Mouse (Mus musculus) large intestine, adult 2 months (tissue): ENCODE measurements around the gene 4931428F04Rik. TPM values are rescaled to one million over a fixed set of nuclear protein-coding genes. Genes with fewer than 3 reads are reported as not detected.
"Not testable (repeated sequence)": the region's sequence is repeated elsewhere in the genome, so short reads cannot be mapped to it uniquely, and the experiment has no call there.

Source experiments
- DNase-seq: peaks from one replicate; pipeline ENCODE4 v3.0.0-alpha.2; 2012; ENCODE audit warnings: low read depth, low spot score
- WGBS: fragments of 180-500 bp; shearing (Covaris S2); methylation state at CpG from one replicate; pipeline ENCODE4 v1.1.7; 2018; 5-methylcytosine and 5-hydroxymethylcytosine counted together
- polyA plus RNA-seq: library from polyadenylated mRNA; depleted of rRNA; stranded (reverse); fragments of >200 nt; gene quantifications from 2 replicates; pipeline ENCODE4 v1.2.3, GENCODE M21; 2012

Gene 4931428F04Rik
- polyA plus RNA-seq, 1 experiment = 1.7 TPM

- WGBS = 64% methylated on average over 8 of the region's 8 CpGs
- not testable (repeated sequence) for DNase-seq
Observed at GRCm38 (mm10) chr8:105291364-105291763, 1.7 kb upstream of the 4931428F04Rik start.

- peak; percentile 94 for DNase-seq
- WGBS = 11% methylated on average over 31 of the region's 31 CpGs
Observed at GRCm38 (mm10) chr8:105290554-105291314, 1.1 kb upstream of the 4931428F04Rik start.

DNA sequence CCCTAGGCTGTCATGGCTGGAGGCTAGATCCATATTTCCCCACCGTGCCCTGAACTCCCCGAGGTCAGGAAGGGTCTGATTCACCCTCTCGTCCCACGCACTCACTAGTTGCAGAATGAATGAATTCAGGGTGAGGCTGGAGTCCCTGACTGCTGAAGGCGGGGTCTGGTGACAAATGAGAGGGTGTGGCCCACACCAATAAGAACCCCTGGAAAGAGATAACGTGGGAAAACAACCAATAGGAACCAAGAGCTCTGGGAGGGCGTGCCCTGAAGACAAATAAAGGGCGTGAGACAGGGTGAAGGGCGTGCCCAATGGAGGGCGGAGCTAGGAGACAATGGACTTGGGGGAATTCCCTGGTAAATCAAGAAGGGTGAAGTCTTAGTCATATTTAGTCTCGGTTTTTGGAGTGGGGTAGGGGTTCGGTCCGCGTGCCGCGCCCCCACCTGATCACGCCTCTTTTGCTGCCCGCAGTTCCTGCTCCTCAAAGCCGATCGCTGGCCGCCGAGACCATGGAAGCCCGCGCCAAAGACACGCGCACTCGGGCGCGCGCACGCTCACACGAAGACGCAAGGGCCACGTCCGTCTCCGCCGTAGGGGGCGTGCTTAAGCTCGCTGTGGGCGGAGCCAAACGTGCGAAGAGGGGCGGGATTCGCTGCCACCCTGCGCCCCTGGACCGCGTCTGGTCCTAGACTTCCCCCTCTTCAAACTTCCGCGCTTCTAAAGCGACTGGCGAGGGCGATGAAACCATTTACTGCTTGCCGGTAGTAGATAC, 519 bp downstream of the 4931428F04Rik start:
- WGBS = under 1% methylated on average over 53 of the region's 53 CpGs
- DNase-seq = peak; percentile 96

GRCm38 (mm10) chr8:105288231-105288630, 1.4 kb downstream of the 4931428F04Rik start:
- no peak for DNase-seq
- WGBS = 90% methylated on average over 5 of the region's 5 CpGs

DNA sequence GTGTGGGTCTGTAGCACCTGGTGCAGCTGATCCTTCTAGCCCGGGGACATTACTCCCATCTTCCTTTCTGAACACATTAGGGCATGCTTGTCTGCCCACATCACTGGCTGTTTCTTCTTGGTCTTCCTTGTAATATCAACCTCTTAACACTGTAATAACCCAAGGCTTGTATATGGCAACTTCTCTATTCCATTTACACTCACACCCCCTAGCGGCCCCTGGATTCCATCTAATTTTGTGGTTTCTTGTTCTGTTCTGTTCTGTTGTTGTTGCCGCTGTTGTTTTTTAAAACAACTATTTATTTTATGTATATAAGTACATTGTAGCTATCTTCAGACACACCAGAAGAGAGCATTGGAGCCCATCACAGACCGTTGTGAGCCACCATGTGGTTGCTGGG, 2.8 kb downstream of the 4931428F04Rik start:
- WGBS = 93% methylated on average over 4 of the region's 4 CpGs
- no peak for DNase-seq

GRCm38 (mm10) chr8:105285514-105285913, 4.2 kb downstream of the 4931428F04Rik start:
- WGBS = 76% methylated on average over 12 of the region's 12 CpGs
- DNase-seq = no peak

GRCm38 (mm10) chr8:105283074-105283473, 6.6 kb downstream of the 4931428F04Rik start:
- no peak for DNase-seq
- WGBS = 37% methylated on average over 23 of the region's 23 CpGs

GRCm38 (mm10) chr8:105282239-105282638, 7.4 kb downstream of the 4931428F04Rik start:
- no peak for DNase-seq
- 90% methylated on average over 4 of the region's 4 CpGs for WGBS

DNA sequence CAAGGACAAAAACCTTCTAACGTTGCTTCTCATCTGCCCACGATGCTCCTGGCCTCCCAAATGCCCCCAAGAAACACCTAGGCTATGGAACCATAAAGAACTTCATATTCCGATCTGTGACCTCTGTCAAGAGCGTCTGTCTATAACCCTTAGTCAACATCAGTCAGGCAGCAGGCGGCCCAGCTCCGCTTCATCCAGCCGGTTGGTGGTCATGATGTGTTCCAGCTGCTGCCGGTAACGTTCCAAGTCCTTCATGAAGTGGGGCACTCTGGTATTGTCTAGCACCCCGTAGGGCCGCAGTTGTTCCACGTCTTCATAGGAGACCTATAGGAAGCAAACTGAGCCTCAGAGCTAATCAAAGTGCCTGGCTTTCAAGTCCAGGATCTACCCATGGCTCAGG, 7.8 kb downstream of the 4931428F04Rik start:
- WGBS = 93% methylated on average over 12 of the region's 12 CpGs
- DNase-seq = no peak

- DNase-seq = no peak
- WGBS = 90% methylated on average over 3 of the region's 3 CpGs
Observed at GRCm38 (mm10) chr8:105280567-105280966, 9.1 kb downstream of the 4931428F04Rik start.

- WGBS = 3% methylated on average over 28 of the region's 28 CpGs
- DNase-seq = peak; percentile 75
Observed at GRCm38 (mm10) chr8:105278911-105279334, 10.7 kb downstream of the 4931428F04Rik start.

GRCm38 (mm10) chr8:105276292-105277120, 13.2 kb downstream of the 4931428F04Rik start:
- 7% methylated on average over 30 of the region's 30 CpGs for WGBS
- no peak for DNase-seq

DNA sequence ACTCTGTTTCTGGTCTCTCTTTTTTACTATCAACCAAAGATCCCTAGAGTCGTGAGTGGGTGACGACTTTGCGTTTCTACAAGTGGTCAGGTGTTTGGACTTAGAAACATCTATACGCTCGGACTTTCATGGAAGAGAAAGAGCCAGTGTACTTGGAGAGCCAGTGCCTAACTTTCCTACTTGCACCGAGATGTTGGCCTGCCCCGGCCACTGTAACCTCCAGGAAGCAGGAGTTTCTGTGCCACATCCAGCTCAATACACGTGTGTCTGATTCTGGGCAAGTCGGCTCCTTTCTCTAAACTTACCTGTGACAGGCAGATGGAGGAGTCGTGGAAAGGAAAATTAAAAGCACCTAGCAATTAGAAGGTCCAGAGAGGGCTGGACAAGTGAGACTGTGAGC, 13.8 kb downstream of the 4931428F04Rik start, which contains the start of gene Nol3:
TSS of gene Nol3 (plus strand) at position 301 of the 400 bp plus-strand sequence.
- no peak for DNase-seq
- WGBS = 5% methylated on average over 10 of the region's 10 CpGs

DNA sequence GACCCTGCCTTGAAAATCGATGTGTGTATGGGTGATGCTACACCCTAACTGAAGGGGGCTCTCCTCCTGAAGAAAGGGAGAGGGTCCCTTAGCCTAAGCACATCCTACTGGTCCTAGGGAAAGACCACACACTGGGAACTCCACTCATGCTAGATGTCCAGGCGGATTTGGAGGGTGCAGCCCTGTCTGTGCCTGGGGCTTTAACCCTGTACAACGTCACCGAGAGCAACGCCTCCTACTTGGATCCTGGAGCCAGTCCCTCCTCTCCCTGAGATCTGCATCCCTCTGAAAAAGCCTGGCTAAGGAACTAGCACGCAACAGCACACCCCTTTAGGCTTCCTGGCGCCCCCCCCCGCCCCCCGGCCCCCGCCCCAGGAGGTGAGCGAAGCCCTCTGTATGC, 14.3 kb downstream of the 4931428F04Rik start:
- DNase-seq = no peak
- 14% methylated on average over 11 of the region's 11 CpGs for WGBS

- no peak for DNase-seq
- 34% methylated on average over 11 of the region's 11 CpGs for WGBS
Observed at GRCm38 (mm10) chr8:105270916-105271186, 18.8 kb downstream of the 4931428F04Rik start.

GRCm38 (mm10) chr8:105270101-105270915, 19.4 kb downstream of the 4931428F04Rik start:
- 26% methylated on average over 39 of the region's 39 CpGs for WGBS

DNA sequence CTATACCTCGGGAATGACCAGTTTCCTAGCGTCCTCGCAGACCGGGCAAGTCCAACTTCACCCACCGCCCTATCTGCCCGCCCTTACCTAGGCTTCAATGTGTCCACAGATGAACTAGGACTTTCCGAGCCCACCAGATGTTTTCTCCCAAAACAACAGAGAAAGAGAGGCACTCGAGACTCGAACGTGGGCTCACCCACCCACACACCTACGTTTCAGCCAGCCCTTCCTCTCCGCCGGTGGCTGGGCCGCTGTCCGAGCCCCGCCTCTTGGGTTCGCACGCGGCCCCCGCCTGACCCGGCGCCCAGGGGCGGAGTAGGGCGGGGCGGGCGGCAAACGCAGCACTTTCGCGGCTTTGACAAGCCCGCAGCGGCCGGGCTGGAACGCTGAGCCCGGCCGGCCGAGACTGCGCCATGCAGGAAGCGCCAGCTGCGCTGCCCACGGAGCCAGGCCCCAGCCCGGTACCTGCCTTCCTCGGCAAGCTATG, 20.2 kb downstream of the 4931428F04Rik start, which contains the start of gene Hsf4:
TSS of gene Hsf4 (plus strand) at position 341 of the 487 bp plus-strand sequence.
- DNase-seq = no peak

More at GRCm38 (mm10) chr8:105270101-105270915, 19.4 kb downstream of the 4931428F04Rik start:
- DNase-seq = no peak

DNA sequence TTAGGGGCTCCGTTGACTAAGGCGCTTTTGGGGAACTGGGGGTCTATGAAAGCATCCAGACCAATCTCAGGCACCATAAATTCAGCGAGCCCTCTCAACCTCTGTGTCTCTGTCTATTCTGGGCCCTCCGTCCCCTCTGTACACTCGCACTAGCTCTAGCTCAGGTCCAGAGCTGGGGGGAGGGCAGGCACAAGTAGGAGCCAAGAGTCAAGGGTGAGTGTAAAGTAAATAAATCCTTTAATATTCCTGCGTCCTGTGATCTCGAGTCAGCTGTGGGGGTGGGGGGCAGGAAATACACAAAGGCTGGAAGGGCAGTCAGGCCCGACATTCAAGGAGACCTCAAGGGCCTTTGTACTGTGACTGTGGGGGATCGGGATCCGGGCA, 20.6 kb downstream of the 4931428F04Rik start:
- 45% methylated on average over 10 of the region's 10 CpGs for WGBS
- DNase-seq = no peak

More for the DNA sequence above, 20.2 kb downstream of the 4931428F04Rik start, which contains the start of gene Hsf4:
- WGBS = 4% methylated on average over 42 of the region's 42 CpGs
